ENCODE assay signal across 11 mouse cellular contexts in the genomic region with DNA sequence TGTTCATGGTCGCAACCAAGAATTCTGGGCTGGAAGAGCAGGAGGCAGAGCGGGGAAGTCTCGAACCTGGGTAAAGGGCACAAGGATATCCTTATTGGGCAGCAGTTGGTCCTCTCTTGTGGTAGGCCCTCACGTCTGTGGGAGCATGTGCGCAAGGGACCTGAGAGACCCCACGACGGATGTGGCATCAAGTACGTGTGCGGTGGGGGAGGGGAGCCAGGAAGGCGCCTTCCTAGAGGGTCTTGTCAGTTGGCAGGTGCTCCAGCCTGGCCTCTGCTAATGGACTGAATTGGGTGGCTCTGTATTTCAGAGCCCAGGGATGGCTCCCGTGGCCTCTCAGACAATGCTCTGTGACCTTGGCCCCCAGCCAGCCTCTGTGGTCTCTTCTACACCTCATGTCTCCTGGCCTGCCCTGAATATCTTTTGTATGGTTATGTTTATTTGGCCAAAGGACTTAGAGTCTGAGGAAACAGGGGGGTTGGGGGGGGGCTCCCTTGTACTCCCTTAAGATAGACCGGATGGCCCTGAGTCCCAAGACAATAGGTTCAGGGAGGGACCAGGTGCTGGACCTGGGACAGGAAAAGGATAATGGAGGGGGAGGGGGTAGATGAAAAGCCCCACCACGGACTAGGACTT.
DNase-seq lines count a peak whose midpoint lies in the region; ATAC-seq lines count a peak whose summit lies in the region.
"Had no signal": no experiment of that assay in that cellular context is flagged by ENCODE, and none has a peak within 500 bp of the region (broad histone marks: within the 10 kb centered on the region; RNA-seq: fewer than 3 reads in every experiment).

No protein-coding gene starts in this region.

- H3K4me3 ChIP-seq in heart, embryonic 12.5 days = no peak overlapping the region

- peak; percentile 98 for DNase-seq in heart, adult 11 months
- DNase-seq in adrenal gland, postnatal 10 days = peak; percentile 69
- DNase-seq in kidney, adult 9 months = peak; percentile 45
- peak; percentile 65 for DNase-seq in lung, postnatal 25 days (ENCODE audit: low spot score)
- no peak for DNase-seq in layer of hippocampus, adult 9-11 months
- DNase-seq in spleen, adult 12 weeks (ENCODE audit: low spot score) = no peak
- no peak for DNase-seq in embryo, embryonic 10 days (ENCODE audit: low spot score)
- DNase-seq: cerebellum, adult 11-12 months; gastrocnemius, postnatal 36 days; spleen, adult 18-20 months had no signal

- no peak overlapping the region for H3K9ac ChIP-seq in heart, embryonic 12.5 days

- H3K27me3 ChIP-seq in heart, embryonic 12.5 days (replicated peaks) = no peaks in the 10 kb centered on the region

- no peaks in the 10 kb centered on the region for H3K9me3 ChIP-seq in heart, embryonic 12.5 days (replicated peaks)

- H3K27ac ChIP-seq in heart, embryonic 12.5 days (ENCODE audit: poor library complexity, severe bottlenecking) = no peak overlapping the region

- H3K4me2 ChIP-seq in heart, embryonic 12.5 days = no peak overlapping the region

- H3K4me1 ChIP-seq in heart, embryonic 12.5 days (replicated peaks) = peaks cover 68% of the 10 kb centered on the region

- WGBS in heart, embryonic 12.5 days = 78% methylated on average over 13 of the region's 13 CpGs

- no peaks in the 10 kb centered on the region for H3K36me3 ChIP-seq in heart, embryonic 12.5 days

- ATAC-seq in heart, embryonic 12.5 days (ENCODE audit: insufficient number of reproducible peaks, low FRiP score) = no peak

Comparison
In these comparisons a context has a peak if more than half of its experiments do, and no peak if none do; other contexts are left out.
1. DNase-seq: peak in heart, adult 11 months (single experiment), adrenal gland, postnatal 10 days (single experiment), kidney, adult 9 months (single experiment) and lung, postnatal 25 days (single experiment); none in layer of hippocampus, adult 9-11 months (single experiment), spleen, adult 12 weeks (single experiment) and embryo, embryonic 10 days (single experiment).